Mouse (Mus musculus): ENCODE measurements at regions not wholly inside any gene's neighbourhood (a gene's known extent, or its start where the extent isn't known, plus 50 kb on each side); places are given as distances from the start of the nearest gene placed in this dataset.

GRCm38 (mm10) chr1:194878440-194878839 lies 60.2 kb upstream of the Cd34 start:
- ATAC-seq: no peak

DNA sequence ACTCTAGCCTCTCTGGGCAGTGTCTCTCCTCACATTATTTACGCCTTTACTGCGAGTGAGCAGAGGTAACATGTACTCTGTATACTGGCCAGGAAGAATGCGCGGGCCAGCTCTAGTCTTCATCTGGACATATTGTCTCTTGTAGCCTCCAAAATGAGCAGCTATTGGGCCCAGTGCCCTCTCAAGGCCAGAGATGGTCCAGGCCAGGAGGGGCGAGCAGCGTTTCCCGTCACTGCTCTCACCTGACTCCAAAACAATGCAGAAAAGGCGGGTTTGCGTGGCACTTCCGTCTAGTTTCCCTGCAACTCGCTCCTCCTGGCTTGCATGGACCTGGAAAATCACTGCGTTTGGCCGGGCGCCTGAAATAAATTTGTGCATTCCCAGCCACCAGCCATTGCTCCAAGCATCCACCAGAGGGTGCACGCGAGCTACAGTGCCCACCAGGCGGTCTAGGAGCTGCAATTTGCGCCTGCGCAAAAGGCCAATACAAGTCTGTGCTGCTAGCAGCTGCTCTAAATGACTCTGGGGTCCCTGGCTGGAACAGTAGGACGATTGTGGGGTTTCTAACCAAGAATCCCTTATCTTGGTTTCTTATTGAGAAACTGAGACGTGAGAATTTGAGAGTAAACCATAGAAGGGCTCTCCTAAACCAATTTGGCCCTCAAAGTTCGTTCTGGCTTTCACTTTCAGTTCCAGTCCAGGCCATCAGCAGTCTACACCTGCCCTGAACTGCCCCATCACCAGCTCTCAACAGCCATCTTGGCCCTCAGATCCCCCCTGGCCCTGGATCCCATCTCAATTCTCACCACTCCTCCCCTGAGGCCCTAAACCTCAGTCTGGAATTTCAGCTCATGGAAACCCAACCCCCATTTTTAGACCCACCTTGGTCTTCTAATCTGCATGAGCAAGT lies 59.0 kb upstream of the Cd34 start:
- peak; percentile 93 for ATAC-seq

DNA sequence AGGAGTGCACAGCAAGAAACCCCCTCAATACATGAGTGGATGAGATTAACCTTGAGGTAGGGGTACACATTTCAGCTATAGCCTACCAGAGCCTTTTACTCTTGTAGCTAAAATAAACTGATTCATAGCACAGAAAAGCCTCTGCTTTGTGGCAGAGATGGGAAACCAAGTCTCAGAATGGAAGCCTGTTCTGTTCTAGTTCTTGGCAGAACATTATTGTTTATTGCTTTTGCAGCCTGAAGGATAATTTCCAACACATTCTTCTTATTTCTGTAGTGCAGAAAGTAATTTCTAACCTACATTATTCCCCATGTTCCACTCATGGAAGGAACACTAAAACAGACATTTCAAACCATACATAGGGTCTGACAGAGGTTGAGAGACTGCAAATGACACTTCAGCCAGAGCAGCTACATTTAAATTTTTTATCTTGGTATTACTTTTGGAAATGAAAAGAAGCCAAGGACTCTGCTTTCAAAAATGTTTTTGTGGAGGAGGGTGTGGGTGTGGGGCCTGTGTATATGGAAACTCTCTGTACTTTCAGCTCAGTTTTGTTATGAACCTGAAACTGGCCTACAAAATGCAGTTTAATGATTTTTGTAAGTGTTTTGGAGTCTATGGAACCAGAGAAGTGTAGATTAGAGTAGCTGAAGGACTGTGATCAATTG lies 56.9 kb upstream of the Cd34 start:
- no peak for ATAC-seq

DNA sequence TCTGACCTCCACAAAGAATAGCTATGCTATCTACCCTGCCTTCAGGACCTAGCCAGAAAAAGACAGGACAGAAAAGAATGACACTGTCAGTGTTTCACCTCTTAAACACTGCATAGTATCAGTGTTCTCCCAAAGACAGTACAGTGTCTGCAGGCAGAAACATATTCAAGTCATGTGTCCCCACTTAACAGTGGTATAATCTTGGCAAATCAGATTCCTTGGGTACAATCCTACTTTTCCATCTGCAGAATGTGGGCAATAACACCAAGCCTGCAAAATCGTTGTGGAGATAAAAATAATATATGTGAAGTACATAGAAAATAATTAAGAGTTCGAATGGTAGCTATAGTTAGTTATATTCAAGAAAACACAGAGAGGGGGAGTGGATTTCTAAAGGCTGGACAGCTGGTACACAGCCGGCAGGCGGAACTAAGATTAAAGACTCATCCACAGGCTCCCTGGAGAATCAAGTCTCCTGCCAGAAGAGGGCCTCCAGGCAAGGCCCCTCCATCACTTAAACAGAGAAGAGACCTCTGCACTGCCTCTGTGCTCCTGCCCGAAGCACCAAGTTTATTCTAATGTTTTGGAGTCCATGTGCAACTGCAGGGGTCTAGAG lies 53.4 kb upstream of the Cd34 start:
- no peak for ATAC-seq

DNA sequence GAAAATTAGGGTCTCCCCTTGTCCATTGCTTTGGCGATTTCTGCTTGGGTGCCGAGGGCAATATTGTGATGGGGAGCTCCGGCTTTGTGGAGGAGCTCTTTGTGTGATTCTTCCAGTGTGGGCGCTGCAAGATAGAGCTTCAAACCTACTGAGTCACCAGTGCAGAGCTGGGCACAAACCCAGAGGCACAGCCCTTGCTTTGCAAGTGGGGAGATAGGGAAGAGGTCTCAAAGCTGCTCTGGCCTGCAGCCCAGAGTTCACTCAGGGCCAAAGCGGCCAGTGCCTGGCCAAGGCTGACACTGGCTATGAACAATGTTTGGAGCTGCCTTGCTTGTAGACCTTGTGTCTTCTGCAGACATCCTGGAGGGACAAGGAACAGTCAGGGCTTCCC lies 52.9 kb upstream of the Cd34 start:
- ATAC-seq: no peak
